Mouse (Mus musculus) intestine, embryonic 16.5 days (tissue): ENCODE measurements at regions not wholly inside any gene's neighbourhood (a gene's known extent, or its start where the extent isn't known, plus 50 kb on each side); places are given as distances from the start of the nearest gene placed in this dataset.

Experiments used
- ATAC-seq: fragments of 200-750 bp; cut with Nextera tagmentation; 2 replicates; pipeline ENCODE4 v1.8.0; 2017; ENCODE audit warnings: moderate TSS enrichment, moderate library complexity
- H3K27ac ChIP-seq: fragments of 300-500 bp; sonication (generic); 2 replicates; pipeline ENCODE4 v1.5.1; 2014; ENCODE audit warnings: mild to moderate bottlenecking, low read length
- H3K27me3 ChIP-seq: fragments of 300-500 bp; sonication (generic); replicated peaks from 2 replicates; pipeline ENCODE4 v1.6.1; 2014; ENCODE audit warnings: low read length, control low read depth, mixed read lengths; ENCODE audit not compliant: control insufficient read depth, insufficient read depth
- H3K36me3 ChIP-seq: fragments of 300-500 bp; sonication (generic); 2 replicates; pipeline ENCODE4 v1.6.1; 2014; ENCODE audit warnings: low read length, control low read depth; ENCODE audit not compliant: control insufficient read depth, insufficient read depth
- H3K4me1 ChIP-seq: fragments of 300-500 bp; sonication (generic); 2 replicates; pipeline ENCODE4 v1.6.1; 2014; ENCODE audit warnings: low read length, control low read depth, mixed read lengths; ENCODE audit not compliant: control insufficient read depth, insufficient read depth
- H3K4me2 ChIP-seq: fragments of 300-500 bp; sonication (generic); 2 replicates; pipeline ENCODE4 v1.6.1; 2014; ENCODE audit warnings: low read depth, low read length, control low read depth
- H3K4me3 ChIP-seq: fragments of 300-500 bp; sonication (generic); 2 replicates; pipeline ENCODE4 v1.5.1; 2014; ENCODE audit warnings: mild to moderate bottlenecking, low read length
- H3K9ac ChIP-seq: fragments of 300-500 bp; sonication (generic); 2 replicates; pipeline ENCODE4 v1.6.1; 2014; ENCODE audit warnings: low read depth, low read length
- H3K9me3 ChIP-seq: fragments of 300-500 bp; sonication (generic); 2 replicates; pipeline ENCODE4 v1.6.1; 2016; ENCODE audit warnings: low read length, control low read depth; ENCODE audit not compliant: control insufficient read depth
- WGBS: fragments of 180-500 bp; shearing (Covaris S2); extraction: QIAGEN DNeasy Blood & Tissue Kit; methylation state at CpG from one replicate; pipeline ENCODE4 v1.1.7; 2014; 5-methylcytosine and 5-hydroxymethylcytosine counted together

DNA sequence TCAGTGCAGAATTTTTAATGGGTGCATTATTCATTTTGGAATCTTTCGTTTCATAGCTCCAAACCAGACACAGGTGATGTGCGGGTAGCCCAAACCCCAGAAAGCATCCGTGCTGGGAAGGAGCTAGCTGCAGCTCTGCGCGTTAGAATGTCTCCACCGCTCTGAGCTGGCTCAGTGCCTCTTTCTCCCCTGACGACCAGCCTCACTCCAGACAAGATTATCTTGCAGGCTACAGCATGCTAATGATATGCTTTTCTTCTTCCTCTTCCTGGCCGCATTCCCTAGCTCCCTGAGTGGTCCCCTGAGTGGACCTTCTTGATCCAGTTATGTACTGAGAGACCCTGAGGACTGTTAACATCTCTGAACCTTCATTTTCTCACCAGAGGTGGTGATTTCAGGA is 624.4 kb upstream of the Fam19a5 start:
- no peak for ATAC-seq

DNA sequence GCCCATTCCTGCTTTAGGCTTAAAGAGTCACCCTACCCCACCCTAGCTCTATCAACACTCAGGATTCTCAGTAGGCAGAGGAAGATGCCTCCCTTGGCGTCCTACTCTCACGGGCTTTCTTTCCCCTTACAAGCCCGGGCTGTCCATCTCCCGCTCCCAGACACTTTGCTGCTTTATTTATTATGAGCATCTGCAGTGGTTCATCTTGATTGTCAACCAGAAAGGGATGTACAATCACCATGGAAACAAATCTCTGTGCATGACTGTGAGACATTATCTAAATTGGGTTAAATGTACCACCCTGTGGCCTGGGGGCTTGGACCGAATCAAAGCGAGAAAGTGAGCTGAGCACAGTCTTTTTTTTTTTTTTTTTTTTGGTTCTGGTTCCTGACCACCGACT is 623.9 kb upstream of the Fam19a5 start:
- no peaks in the 10 kb centered on the region for H3K4me1 ChIP-seq
- H3K27ac ChIP-seq = no peak overlapping the region
- 39% methylated on average over 7 of the region's 7 CpGs for WGBS
- no peaks in the 10 kb centered on the region for H3K36me3 ChIP-seq
- H3K27me3 ChIP-seq = no peaks in the 10 kb centered on the region
- no peak overlapping the region for H3K9ac ChIP-seq
- H3K9me3 ChIP-seq = no peaks in the 10 kb centered on the region
- H3K4me2 ChIP-seq = no peak overlapping the region
- H3K4me3 ChIP-seq = no peak overlapping the region
- ATAC-seq = no peak

More for the DNA sequence above, 624.4 kb upstream of the Fam19a5 start:
- 62% methylated on average over 8 of the region's 8 CpGs for WGBS
- Histone ChIP-seq H3K36me3 (no peaks in the 10 kb centered on the region), H3K27me3 (no peaks in the 10 kb centered on the region), H3K4me2 (no peak overlapping the region), H3K9me3 (no peaks in the 10 kb centered on the region), H3K4me1 (no peaks in the 10 kb centered on the region), H3K9ac (no peak overlapping the region), H3K4me3 (no peak overlapping the region), H3K27ac (no peak overlapping the region)

DNA sequence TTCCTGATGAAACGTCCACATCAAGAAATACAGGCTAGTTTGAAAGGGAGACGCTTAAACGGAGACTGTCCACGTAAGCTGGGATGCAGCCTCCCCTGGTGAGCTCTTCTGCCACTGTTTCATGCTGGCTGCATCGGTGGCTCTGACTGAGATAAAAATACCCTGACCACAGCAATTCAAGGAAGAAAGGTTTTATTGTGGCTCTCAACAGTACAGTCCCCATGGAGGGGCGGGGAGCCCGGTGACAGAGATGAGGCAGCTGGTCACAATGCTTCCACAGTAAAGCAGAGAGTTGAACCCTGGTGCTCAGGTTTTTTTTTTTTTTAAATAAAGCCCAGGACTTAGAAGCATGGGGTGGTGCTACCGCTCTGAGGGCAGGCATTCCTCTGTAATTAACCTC is 622.7 kb upstream of the Fam19a5 start:
- Histone ChIP-seq H3K36me3 (no peaks in the 10 kb centered on the region), H3K4me3 (no peak overlapping the region), H3K4me2 (no peak overlapping the region), H3K9me3 (no peaks in the 10 kb centered on the region), H3K4me1 (no peaks in the 10 kb centered on the region), H3K9ac (no peak overlapping the region), H3K27me3 (no peaks in the 10 kb centered on the region), H3K27ac (no peak overlapping the region)
- 30% methylated on average over 8 of the region's 8 CpGs for WGBS
- no peak for ATAC-seq

DNA sequence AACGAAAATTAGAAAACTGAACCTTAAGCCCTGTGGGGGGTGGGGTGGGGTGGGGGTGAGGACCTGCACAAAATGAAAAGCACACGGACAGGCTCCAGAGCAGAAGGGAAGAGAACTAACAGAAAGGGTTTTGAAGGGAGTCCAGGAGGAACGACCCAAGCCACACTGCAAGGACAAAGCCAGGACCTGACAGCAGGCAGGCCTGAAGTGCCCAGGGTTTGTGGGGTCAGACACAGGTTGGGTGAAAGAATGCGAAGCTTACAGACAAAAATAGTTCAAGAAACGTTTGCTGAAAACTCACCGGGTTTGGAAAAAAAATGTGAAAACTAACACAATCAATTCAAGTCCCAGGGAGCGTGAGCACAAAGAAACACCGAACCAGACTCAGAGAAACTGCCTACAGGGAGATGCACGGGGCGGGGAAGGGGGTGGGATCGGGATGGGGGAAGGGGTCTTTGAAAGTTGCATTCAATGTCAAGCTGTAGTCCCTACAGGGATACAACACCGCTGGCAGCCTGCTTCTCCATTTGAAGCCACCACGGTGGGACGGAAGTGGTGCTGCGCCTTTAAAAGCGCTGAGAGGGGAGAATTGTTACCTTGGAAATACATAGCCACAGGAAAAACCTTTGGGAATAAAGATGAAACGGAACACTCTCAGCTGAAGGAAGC is 618.9 kb upstream of the Fam19a5 start:
- Histone ChIP-seq H3K36me3 (no peaks in the 10 kb centered on the region), H3K9me3 (no peaks in the 10 kb centered on the region), H3K27ac (no peak overlapping the region), H3K4me3 (no peak overlapping the region), H3K4me1 (no peaks in the 10 kb centered on the region), H3K27me3 (no peaks in the 10 kb centered on the region), H3K4me2 (no peak overlapping the region), H3K9ac (no peak overlapping the region)
- ATAC-seq = no peak
- WGBS = 24% methylated on average over 17 of the region's 17 CpGs

DNA sequence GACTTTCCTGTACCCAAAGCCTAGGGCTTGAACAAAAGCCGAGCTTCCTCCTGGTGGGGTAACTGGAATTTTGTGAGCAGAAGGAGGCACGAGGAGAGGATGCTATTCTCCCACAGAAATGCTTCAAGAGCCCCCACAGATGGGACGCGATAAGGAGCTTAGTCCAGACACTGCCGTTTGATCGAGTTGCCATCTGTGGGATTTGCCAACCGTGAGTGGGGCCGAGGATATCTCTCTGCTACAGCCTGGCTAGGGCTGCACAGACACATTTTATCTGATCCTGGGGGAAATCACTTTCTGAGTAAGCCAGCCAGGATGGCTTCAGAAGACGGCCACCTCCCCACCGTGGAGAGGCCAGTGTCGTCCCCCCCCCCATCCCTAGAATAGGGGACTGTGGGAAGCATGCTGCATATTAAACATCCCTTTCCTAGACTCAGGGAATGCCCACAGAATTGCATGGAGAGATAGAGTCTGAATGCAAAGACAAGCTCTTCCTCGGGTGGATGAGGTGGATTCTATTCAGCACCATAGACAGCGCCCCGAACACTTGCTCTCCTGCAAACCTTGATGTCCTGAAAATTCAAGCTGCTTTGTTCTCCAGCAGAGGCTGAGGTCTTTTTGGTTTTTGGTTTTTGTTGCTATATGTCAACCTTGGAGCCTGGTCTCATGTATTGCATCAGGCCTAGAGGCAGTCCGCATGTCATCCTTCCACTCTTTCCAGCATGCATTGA is 611.6 kb upstream of the Fam19a5 start:
- WGBS = 60% methylated on average over 15 of the region's 15 CpGs
- Histone ChIP-seq H3K4me1 (no peaks in the 10 kb centered on the region), H3K4me3 (no peak overlapping the region), H3K27ac (no peak overlapping the region), H3K4me2 (no peak overlapping the region), H3K9me3 (no peaks in the 10 kb centered on the region), H3K36me3 (no peaks in the 10 kb centered on the region), H3K9ac (no peak overlapping the region), H3K27me3 (no peaks in the 10 kb centered on the region)
- no peak for ATAC-seq

DNA sequence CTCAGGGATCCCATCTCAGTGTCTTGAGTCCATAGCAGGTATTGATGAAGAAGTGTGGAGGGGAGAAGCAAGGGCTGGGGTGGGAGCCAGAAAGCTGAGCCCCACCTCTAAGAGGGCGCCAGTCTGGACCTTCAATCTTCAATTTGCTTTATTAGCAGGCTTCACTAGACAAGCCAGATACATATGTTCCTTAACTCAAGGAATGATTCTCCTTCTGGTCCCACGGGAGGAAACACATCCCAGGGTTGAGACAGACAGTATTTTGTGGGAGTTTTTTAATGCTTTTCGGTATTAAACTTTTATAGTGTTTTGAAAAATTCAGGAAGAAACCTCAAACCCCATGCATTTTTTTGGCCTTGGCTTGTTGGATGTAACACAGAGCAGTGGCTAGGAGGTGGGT is 606.7 kb upstream of the Fam19a5 start:
- Histone ChIP-seq H3K9ac (no peak overlapping the region), H3K27me3 (no peaks in the 10 kb centered on the region), H3K27ac (no peak overlapping the region), H3K9me3 (no peaks in the 10 kb centered on the region), H3K36me3 (no peaks in the 10 kb centered on the region), H3K4me2 (no peak overlapping the region), H3K4me1 (no peaks in the 10 kb centered on the region), H3K4me3 (no peak overlapping the region)
- WGBS = 79% methylated on average over 3 of the region's 3 CpGs
- ATAC-seq = no peak

DNA sequence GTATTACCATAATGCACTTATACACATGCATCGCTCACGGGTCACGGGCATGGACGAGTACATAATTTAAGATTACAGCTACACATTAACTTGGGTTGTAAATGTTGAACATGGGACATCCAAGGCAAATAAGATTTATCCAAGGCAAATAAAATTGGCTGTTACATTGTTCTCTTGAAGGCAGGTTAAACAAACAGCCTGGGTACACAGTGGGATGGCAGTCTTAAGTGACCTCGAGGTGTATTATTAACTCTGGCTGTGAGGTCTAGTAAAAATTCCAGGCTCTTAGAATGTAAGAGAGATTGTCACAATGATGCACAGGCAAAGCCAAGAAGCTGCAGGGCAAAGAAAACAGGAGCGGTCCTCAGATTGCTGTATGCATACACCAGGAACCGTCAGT is 599.6 kb upstream of the Fam19a5 start:
- Histone ChIP-seq H3K27me3 (no peaks in the 10 kb centered on the region), H3K36me3 (no peaks in the 10 kb centered on the region), H3K27ac (no peak overlapping the region), H3K4me2 (no peak overlapping the region), H3K4me1 (no peaks in the 10 kb centered on the region), H3K9me3 (no peaks in the 10 kb centered on the region), H3K9ac (no peak overlapping the region), H3K4me3 (no peak overlapping the region)
- no peak for ATAC-seq
- 58% methylated on average over 7 of the region's 7 CpGs for WGBS

DNA sequence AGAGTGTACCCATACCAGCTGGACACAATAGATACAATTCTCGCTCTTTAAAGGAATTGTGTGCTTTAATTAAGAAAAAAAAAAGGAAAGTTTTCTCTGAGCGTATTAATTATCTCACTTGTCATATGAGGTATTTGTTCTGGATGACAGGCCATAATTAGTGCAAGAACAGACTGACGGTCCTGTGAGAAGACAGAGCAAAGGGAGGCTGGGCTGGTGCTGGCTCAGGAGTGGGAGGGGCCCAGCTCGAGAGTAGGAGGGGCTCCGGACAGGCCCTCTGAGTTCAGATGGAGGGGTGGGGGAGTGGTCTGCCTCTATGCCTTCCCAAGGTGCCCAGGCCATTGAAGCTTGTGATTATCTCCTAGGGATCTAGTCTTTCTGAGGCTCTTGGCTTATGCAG is 591.5 kb upstream of the Fam19a5 start:
- WGBS = 54% methylated on average over 5 of the region's 5 CpGs
- Histone ChIP-seq H3K4me2 (no peak overlapping the region), H3K27ac (no peak overlapping the region), H3K4me1 (no peaks in the 10 kb centered on the region), H3K9ac (no peak overlapping the region), H3K9me3 (no peaks in the 10 kb centered on the region), H3K36me3 (no peaks in the 10 kb centered on the region), H3K4me3 (no peak overlapping the region), H3K27me3 (no peaks in the 10 kb centered on the region)
- ATAC-seq = no peak

DNA sequence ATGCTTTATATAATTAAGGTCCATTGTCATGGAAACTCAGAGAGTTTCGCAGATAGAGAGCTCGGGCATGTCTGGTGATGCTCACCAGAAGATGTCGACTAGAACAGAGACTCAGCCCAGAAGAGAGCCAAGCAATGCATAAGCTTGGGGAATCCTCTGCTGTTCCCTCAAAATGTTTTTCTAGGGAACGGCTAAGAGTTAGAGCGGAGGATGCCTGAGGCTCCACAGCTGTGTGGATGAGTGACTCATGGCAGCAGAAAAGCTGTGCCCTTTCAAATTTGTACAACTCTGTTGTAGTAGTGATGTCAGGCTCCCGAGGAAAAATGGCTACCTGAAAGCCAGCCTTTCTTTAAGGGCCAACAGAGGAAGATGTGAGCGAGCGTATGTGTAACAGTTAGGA is 586.2 kb upstream of the Fam19a5 start:
- Histone ChIP-seq H3K27me3 (no peaks in the 10 kb centered on the region), H3K9me3 (no peaks in the 10 kb centered on the region), H3K4me2 (no peak overlapping the region), H3K9ac (no peak overlapping the region), H3K27ac (no peak overlapping the region), H3K4me1 (no peaks in the 10 kb centered on the region), H3K4me3 (no peak overlapping the region), H3K36me3 (no peaks in the 10 kb centered on the region)
- ATAC-seq = no peak
- 69% methylated on average over 8 of the region's 8 CpGs for WGBS

DNA sequence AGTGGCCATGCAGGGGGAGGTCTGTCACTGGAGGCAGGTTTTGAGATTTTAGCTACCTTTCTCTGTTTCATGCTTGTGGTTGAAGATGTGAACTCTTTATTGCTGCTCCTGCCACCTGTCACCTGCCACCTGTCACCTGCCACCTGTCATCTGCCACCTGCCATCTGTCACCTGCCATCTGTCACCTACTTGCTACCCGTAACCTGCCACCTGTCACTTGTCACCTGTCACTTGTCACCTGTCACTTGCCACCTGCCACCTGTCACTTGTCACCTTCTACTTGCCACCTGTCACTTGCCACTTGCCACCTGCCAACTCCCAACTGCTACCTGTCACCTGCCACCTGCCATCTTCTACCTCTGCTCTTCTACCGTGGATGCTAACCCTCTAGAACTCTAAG is 581.2 kb upstream of the Fam19a5 start:
- no peak overlapping the region for H3K9ac ChIP-seq
- H3K27me3 ChIP-seq = no peaks in the 10 kb centered on the region
- no peak overlapping the region for H3K4me3 ChIP-seq
- H3K36me3 ChIP-seq = no peaks in the 10 kb centered on the region
- WGBS = 75% methylated on average over 2 of the region's 2 CpGs
- H3K9me3 ChIP-seq = no peaks in the 10 kb centered on the region
- no peak overlapping the region for H3K4me2 ChIP-seq
- no peaks in the 10 kb centered on the region for H3K4me1 ChIP-seq
- no peak for ATAC-seq
- no peak overlapping the region for H3K27ac ChIP-seq
